In the genomic region with DNA sequence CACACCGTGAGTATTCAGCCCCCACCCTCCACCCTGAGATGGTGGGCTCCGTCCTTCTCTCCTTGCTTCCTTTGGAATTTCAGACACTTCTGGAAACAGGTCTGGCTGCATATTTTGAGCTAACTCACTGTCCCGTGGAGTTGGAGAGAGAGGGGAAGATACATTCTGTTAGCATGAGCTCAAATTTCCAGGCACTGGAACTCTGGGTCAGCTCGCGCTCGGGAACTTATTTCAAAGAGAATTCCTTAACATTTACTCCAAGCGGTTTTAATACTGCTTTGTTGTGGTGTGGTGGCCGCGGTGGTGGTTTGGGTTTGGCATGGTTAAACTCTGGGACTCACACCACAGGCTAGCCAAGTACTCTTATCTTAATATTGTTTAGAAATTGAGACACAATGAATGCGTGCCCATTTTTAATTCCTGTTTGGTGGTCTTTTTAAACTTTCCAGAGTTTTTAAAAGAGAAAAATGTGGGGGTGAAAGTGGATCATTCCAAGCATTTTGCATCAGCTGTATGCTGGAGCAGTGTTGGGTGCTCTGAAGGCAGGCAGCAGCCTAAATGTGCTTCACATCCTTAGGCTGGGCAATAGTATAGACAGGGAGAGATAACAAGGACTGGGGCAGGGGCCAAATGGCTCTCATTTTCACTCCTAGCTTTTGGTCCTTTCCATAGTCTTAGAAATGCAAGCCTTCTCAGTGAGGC, we compare ENCODE assay signal across 8 mouse cellular contexts.
DNase-seq lines count a peak whose midpoint lies in the region; ATAC-seq lines count a peak whose summit lies in the region.

No protein-coding gene starts in this region.

- peak overlapping the region; percentile 90 for H3K4me2 ChIP-seq in kidney, embryonic 15.5 days
- peak overlapping the region; percentile 73 for H3K4me2 ChIP-seq in neural tube, embryonic 12.5 days (replicated peaks)

- peak overlapping the region; percentile 51 for H3K4me3 ChIP-seq in kidney, embryonic 15.5 days (replicated peaks)
- peak overlapping the region; percentile 55 for H3K4me3 ChIP-seq in forebrain, embryonic 10.5 days
- peak overlapping the region; percentile 30 for H3K4me3 ChIP-seq in neural tube, embryonic 12.5 days

- no peaks in the 10 kb centered on the region for H3K27me3 ChIP-seq in kidney, embryonic 15.5 days
- H3K27me3 ChIP-seq in forebrain, embryonic 10.5 days (ENCODE audit: poor library complexity, severe bottlenecking), result peaks cover 43% of the 10 kb centered on the region
- H3K27me3 ChIP-seq in neural tube, embryonic 12.5 days (replicated peaks), result no peaks in the 10 kb centered on the region; the same call in 1 of the 2 replicates

- H3K27ac ChIP-seq in kidney, embryonic 15.5 days, result peak overlapping the region; percentile 88
- peak overlapping the region; percentile 84 for H3K27ac ChIP-seq in forebrain, embryonic 10.5 days
- no peak overlapping the region for H3K27ac ChIP-seq in neural tube, embryonic 12.5 days

- peak overlapping the region; percentile 50 for H3K9ac ChIP-seq in kidney, embryonic 15.5 days
- H3K9ac ChIP-seq in neural tube, embryonic 12.5 days, result 0 out of 2 replicates have a peak overlapping the region, but pooled peaks have one; percentile 36

- H3K9me3 ChIP-seq in kidney, embryonic 15.5 days (replicated peaks), result no peaks in the 10 kb centered on the region
- 0 out of 2 replicates have a peak, but pooled peaks cover 4% of the 10 kb centered on the region for H3K9me3 ChIP-seq in forebrain, embryonic 10.5 days
- no peaks in the 10 kb centered on the region for H3K9me3 ChIP-seq in neural tube, embryonic 12.5 days

- DNase-seq in kidney, adult 9 months, result no peak
- no peak for DNase-seq in forebrain, embryonic 10.5 days (ENCODE audit: extremely low spot score, low spot score)
- peak; percentile 25 to 40 for DNase-seq in kidney, postnatal 36 days
- DNase-seq in right cerebral cortex, postnatal 10 days (ENCODE audit: low spot score in 2 of 2), result no peak
- no peak for DNase-seq in cerebellum, adult 9-10 months
- no peak for DNase-seq in gastrocnemius, postnatal 25 days

- H3K36me3 ChIP-seq in kidney, embryonic 15.5 days, result peaks cover 34% of the 10 kb centered on the region
- peaks cover 34% of the 10 kb centered on the region for H3K36me3 ChIP-seq in forebrain, embryonic 10.5 days (replicated peaks)
- H3K36me3 ChIP-seq in neural tube, embryonic 12.5 days, result peaks cover 18% of the 10 kb centered on the region

- peak; percentile 16; the same call in 1 of the 2 replicates for ATAC-seq in kidney, embryonic 15.5 days (replicated peaks; ENCODE audit: low FRiP score)
- ATAC-seq in neural tube, embryonic 12.5 days (ENCODE audit: low FRiP score, low read depth), result no peak; the same call in none of the 2 replicates

- H3K4me1 ChIP-seq in kidney, embryonic 15.5 days, result peaks cover 28% of the 10 kb centered on the region
- peaks cover 38% of the 10 kb centered on the region for H3K4me1 ChIP-seq in forebrain, embryonic 10.5 days
- H3K4me1 ChIP-seq in neural tube, embryonic 12.5 days, result peaks cover 13% of the 10 kb centered on the region

- 7% methylated on average over 10 of the region's 10 CpGs for WGBS in kidney, embryonic 15.5 days
- WGBS in forebrain, embryonic 10.5 days, result 21% methylated on average over 10 of the region's 10 CpGs
- WGBS in neural tube, embryonic 12.5 days, result 29% methylated on average over 10 of the region's 10 CpGs

Comparison
In these comparisons a context has a peak if more than half of its experiments do, and no peak if none do; other contexts are left out.
1. DNase-seq: peak in kidney, postnatal 36 days (2 of 2); none in kidney, adult 9 months (single experiment), forebrain, embryonic 10.5 days (single experiment), right cerebral cortex, postnatal 10 days (0 of 2), cerebellum, adult 9-10 months (single experiment) and gastrocnemius, postnatal 25 days (single experiment).
2. Peak in every context shown above with its lines, with median percentiles within 50 percentile points of each other: H3K4me3 ChIP-seq.